Mouse (Mus musculus) ES-E14 (cell line): Measurements from ENCODE around the gene E4f1.
A peak's percentile ranks its signal among the peaks of the same experiment; 100 is the strongest.

Experiments
- CHD2 ChIP-seq: IDR thresholded peaks from 2 replicates; pipeline ENCODE4 v1.6.1; 2014; ENCODE audit warnings: mild to moderate bottlenecking, low read depth, low read length, inconsistent platforms
- HCFC1 ChIP-seq: IDR thresholded peaks from 2 replicates; pipeline ENCODE4 v1.6.1; 2012; ENCODE audit warnings: low read length, inconsistent platforms, borderline replicate concordance; ENCODE audit not compliant: insufficient read depth
- MAFK ChIP-seq: IDR thresholded peaks from 2 replicates; pipeline ENCODE4 v1.6.1; 2014; ENCODE audit warnings: mild to moderate bottlenecking, low read depth, low read length, inconsistent platforms; ENCODE audit not compliant: insufficient read depth
- ZC3H11A ChIP-seq: IDR thresholded peaks from 2 replicates; pipeline ENCODE4 v1.6.1; 2012; ENCODE audit warnings: low read depth, mild to moderate bottlenecking, inconsistent platforms, low read length, borderline replicate concordance
- ZNF384 ChIP-seq: IDR thresholded peaks from 2 replicates; pipeline ENCODE4 v1.6.1; 2012; ENCODE audit warnings: low read depth, low read length, inconsistent platforms

GRCm38 (mm10) chr17:24426471-24427169, 43.5 kb downstream of the E4f1 start, which contains the start of gene Eci1:
- TF ChIP-seq HCFC1 (peak; percentile 74; the same call in 1 of the 2 replicates), ZC3H11A (no peak), ZNF384 (no peak), CHD2 (no peak), MAFK (no peak)
